In genomic region chrX:163938587-163938986, GRCm38 (mm10) we compare ENCODE assay signal across 10 mouse cellular contexts. TPM values are rescaled to one million over a fixed set of nuclear protein-coding genes. Genes with fewer than 3 reads are reported as not detected.
DNase-seq lines count a peak whose midpoint lies in the region; ATAC-seq and TF ChIP-seq lines count a peak whose summit lies in the region.
"Had no signal": no experiment of that assay in that cellular context is flagged by ENCODE, and none has a peak within 500 bp of the region (broad histone marks: within the 10 kb centered on the region; RNA-seq: fewer than 3 reads in every experiment).

No protein-coding gene starts in this region.

- no peaks in the 10 kb centered on the region for H3K79me3 ChIP-seq in C2C12 (ENCODE audit: low read depth)

- H3K27me3 ChIP-seq in C2C12 (ENCODE audit: control insufficient read depth, insufficient read depth, insufficient read length): no peaks in the 10 kb centered on the region
- peaks cover 16% of the 10 kb centered on the region for H3K27me3 ChIP-seq in forebrain, embryonic 12.5 days
- H3K27me3 ChIP-seq: hindbrain, embryonic 12.5 days had no signal

- peaks cover 37% of the 10 kb centered on the region for H3K36me3 ChIP-seq in C2C12 (ENCODE audit: control insufficient read depth, insufficient read depth)
- peaks cover 16% of the 10 kb centered on the region for H3K36me3 ChIP-seq in forebrain, embryonic 12.5 days (replicated peaks)

- no peak overlapping the region for H3K27ac ChIP-seq in forebrain, embryonic 12.5 days
- H3K27ac ChIP-seq: hindbrain, embryonic 12.5 days had no signal

- ATAC-seq in forebrain, embryonic 12.5 days (ENCODE audit: low FRiP score): no peak

- no peaks in the 10 kb centered on the region for H3K79me2 ChIP-seq in C2C12 (ENCODE audit: control insufficient read depth, insufficient read depth)

- no peak overlapping the region for H3K9ac ChIP-seq in forebrain, embryonic 12.5 days
- H3K9ac ChIP-seq: hindbrain, embryonic 12.5 days had no signal

- no peak overlapping the region for H3K4me3 ChIP-seq in C2C12 (ENCODE audit: insufficient read depth, poor library complexity, severe bottlenecking)
- H3K4me3 ChIP-seq in forebrain, embryonic 12.5 days (replicated peaks): no peak overlapping the region
- H3K4me3 ChIP-seq: hindbrain, embryonic 12.5 days had no signal

- no peak overlapping the region for H3K4me2 ChIP-seq in forebrain, embryonic 12.5 days
- H3K4me2 ChIP-seq: hindbrain, embryonic 12.5 days had no signal

- H3K9me3 ChIP-seq in forebrain, embryonic 12.5 days: no peaks in the 10 kb centered on the region
- H3K9me3 ChIP-seq: hindbrain, embryonic 12.5 days had no signal

- no peak for TF ChIP-seq CTCF in C2C12 (IDR thresholded peaks at IDR 0.05; ENCODE audit: control insufficient read depth, insufficient read depth, insufficient read length)

- DNase-seq in 3134 (ENCODE audit: extremely low read depth, insufficient read length, low spot score): peak; percentile 55
- DNase-seq in frontal cortex, postnatal 36 days (ENCODE audit: low spot score in 2 of 2): peak; percentile 52 to 64
- peak; percentile 72 for DNase-seq in layer of hippocampus, adult 9-11 months
- DNase-seq in ovary, adult 18-20 months (ENCODE audit: low spot score): no peak
- no peak for DNase-seq in embryo, embryonic 10.5 days (ENCODE audit: low spot score)
- DNase-seq: cerebellum, adult 18-20 months; kidney, postnatal 4 days had no signal

- H3K4me1 ChIP-seq in forebrain, embryonic 12.5 days: no peaks in the 10 kb centered on the region
- H3K4me1 ChIP-seq: hindbrain, embryonic 12.5 days had no signal

- WGBS in forebrain, embryonic 12.5 days: 87% methylated on average over 6 of the region's 6 CpGs

- H3ac ChIP-seq in C2C12 (ENCODE audit: control insufficient read depth, insufficient read length, low read depth): no peak overlapping the region

TF ChIP-seq in C2C12, 6 proteins besides CTCF, POLR2A, EP300 and RAD21:
- TF ChIP-seq CEBPB (IDR thresholded peaks at IDR 0.05; ENCODE audit: low read depth) (no peak), FOSL1 (IDR thresholded peaks at IDR 0.05; ENCODE audit: insufficient read depth, low read length, poor library complexity, severe bottlenecking) (peak; percentile 14), USF1 (IDR thresholded peaks at IDR 0.05; ENCODE audit: low read depth) (no peak), MYOD1 (IDR thresholded peaks at IDR 0.05; ENCODE audit: control insufficient read depth, insufficient read length, low read depth) (peak; percentile 63), MYOG (IDR thresholded peaks at IDR 0.05; ENCODE audit: control insufficient read depth, extremely low read depth, insufficient read length) (no peak), MAX (IDR thresholded peaks at IDR 0.05) (no peak)

RNA-seq across cellular contexts. Expression of gene Zrsr2, which starts 19.9 kb away (rescaled TPM):
- polyA plus RNA-seq in C2C12 (2012; fragmentation: generic; extraction: Trizol): 22.2 TPM
- 79.5 and 83.9 TPM in 2 replicates for polyA plus RNA-seq in forebrain, embryonic 12.5 days (2016; fragmentation: Nextera tagmentation; extraction: Ambion mirVana)

RNA-seq across cellular contexts. Expression of gene Ap1s2, which starts 29.8 kb away (rescaled TPM):
- polyA plus RNA-seq in C2C12 (2012; fragmentation: generic; extraction: Trizol): 18.1 TPM
- polyA plus RNA-seq in forebrain, embryonic 12.5 days (2016; fragmentation: Nextera tagmentation; extraction: Ambion mirVana): 48.3 and 52.2 TPM in 2 replicates

Comparison
In these comparisons a context has a peak if more than half of its experiments do, and no peak if none do; other contexts are left out.
1. DNase-seq: peak in 3134 (single experiment), frontal cortex, postnatal 36 days (2 of 2) and layer of hippocampus, adult 9-11 months (single experiment); none in ovary, adult 18-20 months (single experiment) and embryo, embryonic 10.5 days (single experiment).